Mouse (Mus musculus) stomach, postnatal 0 days (tissue): ENCODE measurements around the gene Tex44.

Source experiments
- CTCF ChIP-seq: IDR thresholded peaks from 2 replicates; pipeline ENCODE4 v1.5.1; 2016; ENCODE audit warnings: antibody characterized with exemption, low read depth, mild to moderate bottlenecking, moderate library complexity
- EP300 ChIP-seq: optimal IDR thresholded peaks from 2 replicates; pipeline ENCODE3; 2016; ENCODE audit warnings: antibody characterized with exemption

GRCm38 (mm10) chr1:86443386-86444172 is 17.4 kb downstream of the Tex44 start:
- TF ChIP-seq CTCF (no peak; the same call in 1 of the 2 replicates), EP300 (no peak)
